Mouse (Mus musculus) frontal cortex, postnatal 14 days (tissue): ENCODE measurements around the gene Kmt5c.

ENCODE experiments used
- DNase-seq, 2 experiments: peaks; one replicate each; pipeline ENCODE4 v3.0.0; 2022; ENCODE audit warnings: low spot score in 2 of 2

The Kmt5c gene

DNA sequence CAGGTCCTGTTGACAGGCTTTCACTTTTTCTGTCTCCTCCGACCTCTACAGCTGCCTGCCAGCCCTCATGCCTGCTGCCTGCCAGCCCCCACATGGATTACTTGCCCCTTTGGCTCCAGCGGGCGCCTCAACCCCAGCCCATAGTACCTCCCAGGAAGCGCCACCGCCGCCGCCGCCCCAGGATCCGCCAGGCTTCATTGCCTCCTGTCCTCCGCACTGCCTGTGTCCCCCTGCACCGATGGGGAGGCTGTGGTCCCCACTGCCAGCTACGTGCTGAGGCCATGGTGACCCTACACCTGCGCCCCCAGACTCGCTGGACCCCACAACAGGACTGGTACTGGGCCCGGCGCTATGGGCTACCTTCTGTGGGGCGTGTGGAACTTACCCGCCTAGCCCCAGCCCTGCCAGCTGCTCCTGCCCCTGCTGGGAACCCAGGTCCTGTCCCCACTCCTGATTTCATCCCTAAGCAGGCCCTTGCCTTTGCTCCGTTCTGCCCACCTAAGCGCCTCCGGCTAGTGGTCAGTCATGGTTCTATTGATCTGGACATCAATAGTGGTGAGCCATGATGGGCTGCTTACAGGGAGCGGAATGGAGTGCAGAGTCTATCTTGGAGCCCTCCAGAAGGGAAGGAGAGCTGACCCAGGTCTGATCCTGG is 6.5 kb downstream of the Kmt5c start:
- no peak for DNase-seq

DNA sequence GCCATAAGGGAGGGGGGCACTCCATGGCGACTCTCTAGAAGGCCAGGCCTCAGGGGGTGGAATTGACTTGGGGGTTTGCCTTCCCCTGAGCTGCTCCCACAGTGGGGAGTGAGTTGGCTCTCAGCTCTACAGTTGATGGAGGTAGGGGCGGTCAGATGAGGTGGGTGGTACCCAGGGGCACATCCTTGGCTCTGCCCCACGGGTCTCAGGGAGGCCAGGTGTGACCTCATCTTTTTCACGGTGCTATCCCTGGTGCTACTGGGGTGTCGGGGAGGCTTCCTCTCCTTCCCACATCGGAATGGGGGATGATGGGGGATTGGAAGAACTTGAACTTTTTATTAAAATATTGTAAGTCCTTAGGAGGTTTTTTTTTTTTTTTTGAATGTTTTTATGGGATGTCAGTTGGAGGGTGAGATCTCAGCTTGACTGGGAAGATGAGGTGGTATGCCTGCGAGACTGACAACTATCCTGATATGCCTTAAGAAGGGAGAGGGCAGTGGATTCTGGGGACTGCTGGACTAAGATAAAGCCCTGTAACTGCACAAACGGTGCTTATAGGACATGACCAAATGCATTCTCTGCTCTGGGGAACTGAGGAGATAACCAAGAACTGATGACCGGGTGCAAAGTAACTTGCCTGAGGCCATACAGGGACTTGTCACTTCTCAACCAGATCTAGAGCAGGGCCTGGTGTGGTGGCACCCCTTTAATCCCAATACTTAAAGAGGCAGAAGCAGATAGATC is 7.4 kb downstream of the Kmt5c start:
- DNase-seq: no peak

- DNase-seq: no peak
Observed at GRCm38 (mm10) chr7:4748321-4748720, 8.4 kb downstream of the Kmt5c start.

GRCm38 (mm10) chr7:4749169-4749568 is 9.3 kb downstream of the Kmt5c start:
- DNase-seq: no peak

DNA sequence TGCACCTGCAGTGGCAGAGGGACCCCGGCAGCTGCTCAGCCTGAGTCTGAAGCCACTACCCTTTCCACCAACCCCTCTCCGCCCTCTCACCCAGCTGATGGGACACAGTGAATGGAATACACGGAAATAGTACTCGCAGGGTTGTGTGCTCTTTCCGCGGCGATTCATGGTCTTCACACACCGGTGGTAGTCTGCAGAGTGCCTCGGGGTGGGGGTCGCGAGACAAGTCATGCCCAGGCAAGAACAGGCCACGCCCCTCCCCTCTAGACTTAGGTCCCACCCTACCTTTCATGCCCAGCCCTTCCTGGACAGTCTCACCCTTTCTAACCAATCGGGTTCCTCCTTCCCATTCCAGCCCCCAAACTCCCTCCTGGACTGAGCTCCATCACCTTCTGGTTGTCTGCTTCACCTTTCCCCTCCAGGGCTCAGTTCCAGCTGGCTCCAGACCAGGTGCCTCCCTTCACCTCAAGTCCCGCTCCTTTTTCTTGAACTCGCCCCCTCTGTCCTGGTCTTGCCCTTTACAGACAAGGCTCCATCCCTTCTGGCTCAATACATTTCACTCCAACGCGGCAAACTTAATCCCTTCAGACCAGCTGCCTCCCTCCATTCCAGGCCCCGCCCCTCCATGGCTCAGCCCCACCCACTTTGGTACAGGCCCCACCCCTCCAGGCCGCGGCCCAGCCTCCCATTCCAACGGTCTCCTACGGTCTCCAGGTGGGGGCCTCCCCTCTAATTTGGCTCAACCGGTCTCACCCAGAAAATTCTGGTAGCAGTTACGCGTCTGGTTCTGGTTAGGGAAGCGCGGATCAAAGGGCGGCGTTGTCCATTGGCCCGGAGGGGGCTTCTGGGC is 12.3 kb downstream of the Kmt5c start:
- DNase-seq: no peak

DNA sequence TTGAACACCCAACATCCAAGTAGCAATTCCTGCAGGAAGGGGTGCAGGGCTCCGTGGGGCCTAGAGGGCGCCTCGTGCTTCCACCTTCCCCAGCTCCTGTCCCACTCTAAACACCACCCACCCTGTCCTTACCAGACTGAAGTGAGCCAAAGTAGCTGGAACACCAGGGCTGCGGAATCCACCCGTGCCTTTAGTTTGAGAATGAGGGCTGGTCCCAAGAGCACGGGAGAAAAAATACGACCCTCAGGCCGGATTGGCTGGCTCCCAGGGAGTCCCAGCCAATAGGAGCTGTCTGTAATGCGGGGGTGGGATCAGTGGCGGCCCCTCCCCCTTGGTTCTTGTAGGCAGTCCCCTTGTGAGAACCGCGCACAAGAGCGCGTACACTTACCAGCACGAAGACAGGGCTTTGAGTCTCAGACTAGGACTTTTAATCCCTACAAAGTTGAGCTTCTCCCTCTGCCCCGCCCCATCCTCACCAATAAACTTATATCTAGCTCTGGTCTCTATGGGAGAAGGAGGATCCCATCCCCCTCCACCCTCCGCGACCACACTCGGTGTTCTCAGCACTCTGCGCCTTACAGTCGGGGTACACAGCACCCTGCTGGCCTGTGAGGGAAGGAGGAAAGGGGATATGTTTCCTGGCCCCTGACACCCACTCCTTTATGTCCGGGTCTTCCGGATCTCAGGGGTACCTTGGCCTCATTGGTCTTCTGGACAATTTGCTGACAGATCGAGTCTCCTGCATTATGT is 13.1 kb downstream of the Kmt5c start, which contains the start of gene Cox6b2:
Gene Cox6b2 (minus strand): TSS at position 274 of the 750 bp plus-strand sequence.
- DNase-seq: peak; percentile 58 to 73

- no peak for DNase-seq
Observed at GRCm38 (mm10) chr7:4759670-4760069, 19.8 kb downstream of the Kmt5c start.

- no peak for DNase-seq
Observed at GRCm38 (mm10) chr7:4764946-4765710, 25.2 kb downstream of the Kmt5c start.

DNA sequence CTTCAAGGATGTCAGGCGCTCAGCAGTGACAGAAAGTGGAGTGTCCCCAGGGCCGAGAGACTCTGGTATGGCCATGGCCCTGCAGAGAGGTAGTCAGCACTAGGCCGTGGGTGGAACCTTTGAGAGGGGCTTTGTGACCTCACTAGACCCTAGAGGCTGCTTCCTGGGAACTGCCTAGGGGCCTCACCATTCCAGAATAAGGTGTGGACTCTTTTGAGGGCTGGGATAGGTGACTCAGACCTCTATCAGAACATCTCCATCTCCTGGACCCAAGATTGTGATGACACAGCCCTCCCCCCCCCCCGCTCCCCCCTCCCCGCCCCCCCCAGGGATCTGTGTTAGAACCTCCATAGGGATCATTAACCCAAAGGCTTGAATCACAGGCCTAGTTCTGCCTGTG is 31.3 kb downstream of the Kmt5c start, which contains the start of gene Fam71e2:
Gene Fam71e2 (minus strand): TSS at position 101 of the 400 bp plus-strand sequence.
- no peak for DNase-seq

GRCm38 (mm10) chr7:4776131-4776530 is 36.2 kb downstream of the Kmt5c start:
- no peak for DNase-seq

- no peak for DNase-seq
Observed at GRCm38 (mm10) chr7:4776861-4777830, 37.2 kb downstream of the Kmt5c start.

- DNase-seq: no peak
Observed at GRCm38 (mm10) chr7:4777851-4778637, 38.1 kb downstream of the Kmt5c start.

DNA sequence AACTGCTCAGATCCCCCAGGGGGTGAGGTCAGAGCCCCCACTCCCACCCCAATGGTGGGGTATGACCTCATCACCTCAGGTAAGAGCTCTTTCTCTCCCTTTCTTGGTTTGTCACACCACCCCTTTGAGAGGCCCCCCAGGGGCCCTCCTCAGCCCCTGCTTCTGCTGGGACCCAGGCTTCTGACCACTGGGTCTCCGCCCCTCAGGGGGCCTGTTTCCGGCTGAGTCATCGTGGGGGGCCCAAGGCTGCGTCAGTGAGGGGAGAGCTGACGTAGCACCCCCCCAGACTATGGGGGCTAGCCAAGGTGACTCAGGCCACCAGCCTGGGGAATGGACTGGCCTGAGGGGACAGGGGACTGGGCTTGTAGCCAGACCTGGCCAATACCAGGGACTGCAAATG is 40.0 kb downstream of the Kmt5c start:
- DNase-seq: no peak

DNA sequence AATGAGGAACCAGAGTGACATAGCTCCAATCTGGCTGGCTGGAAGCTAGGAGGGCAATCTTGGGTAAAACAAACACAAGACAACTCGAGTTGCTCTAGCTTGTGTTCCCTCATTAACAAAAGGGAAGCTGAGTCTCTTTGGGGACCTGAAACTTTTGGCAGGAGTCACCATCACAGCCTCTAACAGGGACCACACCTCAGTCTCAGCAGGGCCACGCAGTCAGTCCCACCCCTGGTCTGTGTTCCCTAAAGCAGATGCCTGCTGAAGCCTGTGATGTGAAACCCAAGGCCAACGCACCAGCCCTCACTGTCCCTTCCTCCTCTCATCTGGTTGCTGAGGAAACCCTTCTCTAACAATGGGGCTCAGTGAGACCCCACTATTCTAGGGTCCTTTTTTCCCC is 42.2 kb downstream of the Kmt5c start:
- no peak for DNase-seq

DNA sequence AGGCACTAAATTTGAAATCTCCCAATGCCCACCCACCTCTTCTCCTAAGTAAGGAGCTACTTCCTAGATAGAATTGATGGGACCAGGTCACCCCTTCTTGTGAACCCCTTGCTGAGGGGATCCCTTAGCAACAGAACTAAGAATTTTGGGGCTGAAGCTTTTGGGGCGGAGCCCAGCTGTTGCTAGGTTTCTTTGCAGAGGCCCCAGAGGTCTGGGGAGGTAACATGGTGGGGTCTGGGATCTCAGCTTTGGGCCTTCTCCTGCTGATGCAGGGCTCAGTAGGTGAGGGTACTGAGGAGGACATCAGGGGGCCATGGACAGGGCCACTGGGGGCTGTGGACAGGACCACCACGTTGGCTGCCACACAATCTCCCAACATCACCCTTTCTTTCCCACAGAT is 42.8 kb downstream of the Kmt5c start, which contains the start of the genes Il11 and Tmem190:
Gene Il11 (minus strand): TSS at position 101 of the 400 bp plus-strand sequence.
Gene Tmem190 (plus strand): TSS at position 179 of the 400 bp plus-strand sequence.
- DNase-seq: no peak

GRCm38 (mm10) chr7:4783667-4784268 is 43.9 kb downstream of the Kmt5c start:
- no peak for DNase-seq

- peak; percentile 30 to 49 for DNase-seq
Observed at GRCm38 (mm10) chr7:4788499-4789435, 48.9 kb downstream of the Kmt5c start.
